Mouse (Mus musculus) c-Kit-positive CD71-positive TER-119-positive erythroid progenitor cells, embryonic 14.5 days (primary cell): ENCODE results near the gene Rai14.

Experiments
- DNase-seq: peaks from one replicate; pipeline ENCODE4 v3.0.0-alpha.2; 2013; ENCODE audit warnings: low spot score

Gene Rai14

GRCm38 (mm10) chr15:10609107-10609506 lies 105.3 kb downstream of the Rai14 start:
- DNase-seq: no peak

GRCm38 (mm10) chr15:10608508-10609098 lies 105.8 kb downstream of the Rai14 start:
- DNase-seq: no peak

- no peak for DNase-seq
These were observed 115.0 kb downstream of the Rai14 start for GRCm38 (mm10) chr15:10599413-10599812.

GRCm38 (mm10) chr15:10598259-10599225 lies 115.9 kb downstream of the Rai14 start:
- no peak for DNase-seq

- no peak for DNase-seq
These were observed 117.6 kb downstream of the Rai14 start for GRCm38 (mm10) chr15:10596871-10597270.

- no peak for DNase-seq
These were observed 119.0 kb downstream of the Rai14 start for GRCm38 (mm10) chr15:10595408-10595807.

GRCm38 (mm10) chr15:10594910-10595309 lies 119.5 kb downstream of the Rai14 start:
- no peak for DNase-seq

- DNase-seq: no peak
These were observed 121.3 kb downstream of the Rai14 start for GRCm38 (mm10) chr15:10593094-10593493.

GRCm38 (mm10) chr15:10586565-10586964 lies 127.9 kb downstream of the Rai14 start:
- DNase-seq: no peak

GRCm38 (mm10) chr15:10584359-10585187 lies 129.9 kb downstream of the Rai14 start:
- DNase-seq: no peak

- peak; percentile 28 for DNase-seq
These were observed 131.0 kb downstream of the Rai14 start for GRCm38 (mm10) chr15:10583408-10583807.

- DNase-seq: no peak
These were observed 135.3 kb downstream of the Rai14 start for GRCm38 (mm10) chr15:10579159-10579558.

- no peak for DNase-seq
These were observed 147.9 kb downstream of the Rai14 start for GRCm38 (mm10) chr15:10566486-10566885.

- no peak for DNase-seq
These were observed 150.2 kb downstream of the Rai14 start for GRCm38 (mm10) chr15:10564201-10564600.

- DNase-seq: no peak
These were observed 152.1 kb downstream of the Rai14 start for GRCm38 (mm10) chr15:10562281-10562680.

- no peak for DNase-seq
These were observed 154.4 kb downstream of the Rai14 start for GRCm38 (mm10) chr15:10560005-10560404.

- DNase-seq: no peak
These were observed 156.0 kb downstream of the Rai14 start, which contains the start of gene Ttc23l for GRCm38 (mm10) chr15:10558465-10558864. TSS of gene Ttc23l (minus strand) at chr15:10558668.

- no peak for DNase-seq
These were observed 160.1 kb downstream of the Rai14 start for GRCm38 (mm10) chr15:10554336-10554735.

- DNase-seq: no peak
These were observed 173.9 kb downstream of the Rai14 start for GRCm38 (mm10) chr15:10540271-10541088.

- no peak for DNase-seq
These were observed 178.5 kb downstream of the Rai14 start for GRCm38 (mm10) chr15:10535969-10536368.

GRCm38 (mm10) chr15:10534591-10534990 lies 179.8 kb downstream of the Rai14 start:
- DNase-seq: no peak
